Mouse (Mus musculus) bone marrow macrophage, adult 2 months (primary cell): ENCODE data around the gene Zfp365. TPM values are rescaled to one million over a fixed set of nuclear protein-coding genes. Genes with fewer than 3 reads are reported as not detected.

ENCODE experiments used
- H3K27ac ChIP-seq: 2 replicates; pipeline ENCODE4 v1.5.1; 2012; ENCODE audit warnings: low read depth, low read length; ENCODE audit not compliant: insufficient read depth
- H3K4me1 ChIP-seq: 2 replicates; pipeline ENCODE4 v1.6.1; 2012; ENCODE audit warnings: low read length; ENCODE audit not compliant: control insufficient read depth, insufficient read depth
- H3K4me3 ChIP-seq: 2 replicates; pipeline ENCODE4 v1.5.1; 2012; ENCODE audit warnings: mild to moderate bottlenecking, low read length, moderate library complexity; ENCODE audit not compliant: insufficient read depth
- CTCF ChIP-seq: IDR thresholded peaks from 2 replicates; pipeline ENCODE4 v1.5.1; 2012; ENCODE audit warnings: low read depth, mild to moderate bottlenecking, low read length, moderate library complexity
- POLR2A ChIP-seq: IDR thresholded peaks from 2 replicates; pipeline ENCODE4 v1.6.1; 2012; ENCODE audit warnings: mild to moderate bottlenecking, low read depth, low read length, borderline replicate concordance
- polyA plus RNA-seq: library from polyadenylated mRNA; stranded (reverse); fragments of >200 nt; gene quantifications from 2 replicates; pipeline ENCODE4 v1.2.4, GENCODE M21; 2012; ENCODE audit not compliant: missing spikeins, insufficient read depth, insufficient read length

Zfp365 gene
- polyA plus RNA-seq, 1 experiment: not detected

- TF ChIP-seq CTCF: no peak
- TF ChIP-seq POLR2A: no peak
- Histone ChIP-seq H3K4me3 (no peak overlapping the region), H3K4me1 (no peaks in the 10 kb centered on the region), H3K27ac (no peak overlapping the region)
Observed at GRCm38 (mm10) chr10:67852411-67852810, 60.1 kb downstream of the Zfp365 start.

DNA sequence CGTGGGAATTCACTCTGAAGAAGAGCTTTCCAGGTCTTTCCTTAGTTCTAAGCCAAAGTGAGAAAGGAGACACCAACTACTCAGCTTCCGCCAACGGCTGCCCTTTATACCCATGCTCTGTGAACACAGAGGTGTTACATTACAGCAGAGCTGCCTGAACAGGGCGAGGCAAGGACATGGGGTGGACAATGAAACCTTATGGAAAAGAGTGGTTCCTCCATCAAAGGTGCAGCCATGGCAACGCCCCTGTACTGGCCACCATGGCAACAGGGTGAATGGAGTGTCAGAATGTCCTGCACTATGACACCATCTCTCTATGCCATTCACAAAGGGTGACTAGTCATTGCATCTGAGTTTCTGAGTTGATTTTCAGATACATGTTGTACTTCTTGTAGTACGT lies 61.4 kb downstream of the Zfp365 start:
- Histone ChIP-seq H3K27ac (no peak overlapping the region), H3K4me3 (no peak overlapping the region), H3K4me1 (no peaks in the 10 kb centered on the region)
- TF ChIP-seq CTCF (no peak), POLR2A (no peak)

DNA sequence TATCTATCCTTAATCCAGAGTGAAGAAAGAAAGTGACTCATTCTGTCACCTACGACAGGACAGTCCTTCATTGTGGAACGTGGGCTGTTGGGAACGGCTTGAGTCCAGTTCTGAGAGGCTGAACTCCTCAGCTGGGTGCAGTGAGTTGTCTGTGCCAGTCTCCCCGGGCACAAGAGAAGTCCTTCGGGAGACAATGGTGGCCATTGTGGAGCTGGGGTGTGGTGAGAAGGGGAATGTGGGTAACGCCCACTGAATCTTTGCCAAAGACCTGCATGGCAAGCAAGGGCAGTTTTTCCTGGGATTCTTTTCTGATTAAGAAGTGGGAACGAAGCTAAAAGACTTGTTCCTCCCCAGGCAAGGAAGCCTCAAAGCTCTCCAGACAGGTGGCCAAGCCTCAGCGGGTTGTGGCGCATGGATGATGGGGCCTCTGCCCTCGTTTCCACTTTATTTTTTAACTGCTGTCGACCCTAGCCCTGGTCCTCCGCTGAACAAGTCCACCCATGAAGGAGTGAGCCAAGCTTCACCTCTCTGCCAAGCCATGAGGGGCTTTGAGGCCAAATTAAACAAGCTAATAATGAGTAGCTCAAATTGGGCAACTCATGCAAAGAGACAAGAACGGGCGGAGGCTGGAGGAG lies 66.3 kb downstream of the Zfp365 start:
- Histone ChIP-seq H3K4me1 (peaks cover 10% of the 10 kb centered on the region), H3K27ac (no peak overlapping the region), H3K4me3 (no peak overlapping the region)
- TF ChIP-seq POLR2A (no peak), CTCF (no peak)

DNA sequence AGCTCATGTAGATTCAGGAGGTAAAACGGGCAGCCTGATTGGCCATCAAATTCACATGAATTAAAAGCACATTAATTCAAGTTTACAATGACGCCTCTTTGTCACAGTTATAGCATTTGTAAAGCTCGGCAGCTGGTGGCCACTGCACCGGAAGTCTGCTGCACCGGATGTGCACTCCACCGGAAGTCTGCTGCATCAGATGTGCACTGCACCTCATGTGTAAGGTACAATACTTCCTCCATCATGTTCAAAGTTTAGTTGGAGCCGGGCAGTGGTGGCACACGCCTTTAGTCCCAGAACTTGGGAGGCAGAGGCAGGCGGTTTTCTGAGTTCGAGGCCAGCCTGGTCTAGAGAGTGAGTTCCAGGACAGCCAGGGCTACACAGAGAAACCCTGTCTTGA lies 70.9 kb downstream of the Zfp365 start:
- Histone ChIP-seq H3K4me1 (peaks cover 15% of the 10 kb centered on the region), H3K27ac (no peak overlapping the region), H3K4me3 (no peak overlapping the region)
- no peak for TF ChIP-seq POLR2A
- no peak for TF ChIP-seq CTCF

GRCm38 (mm10) chr10:67840735-67841134 lies 71.7 kb downstream of the Zfp365 start:
- no peak for TF ChIP-seq CTCF
- TF ChIP-seq POLR2A: no peak
- Histone ChIP-seq H3K27ac (no peak overlapping the region), H3K4me1 (peaks cover 15% of the 10 kb centered on the region), H3K4me3 (no peak overlapping the region)

DNA sequence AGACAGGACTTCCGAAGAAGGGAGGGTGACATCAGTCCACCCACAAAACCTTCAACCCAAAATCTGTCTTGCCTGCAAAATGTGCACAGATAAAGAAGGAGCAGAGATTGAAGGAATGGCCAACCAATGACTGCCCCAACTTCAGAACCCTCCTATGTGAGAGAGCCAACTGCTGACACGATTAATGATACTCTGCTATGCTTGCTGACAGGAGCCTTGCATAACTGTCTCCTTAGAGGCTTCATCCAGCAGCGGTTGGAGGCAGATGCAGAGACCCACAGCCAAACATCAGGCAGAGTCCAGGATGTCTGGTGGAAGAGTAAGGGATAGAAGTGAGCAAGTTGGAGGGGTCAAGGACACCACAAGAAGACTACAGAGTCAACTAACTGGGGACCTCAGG lies 73.3 kb downstream of the Zfp365 start:
- TF ChIP-seq CTCF: no peak
- TF ChIP-seq POLR2A: no peak
- Histone ChIP-seq H3K4me3 (no peak overlapping the region), H3K4me1 (peaks cover 15% of the 10 kb centered on the region), H3K27ac (no peak overlapping the region)

DNA sequence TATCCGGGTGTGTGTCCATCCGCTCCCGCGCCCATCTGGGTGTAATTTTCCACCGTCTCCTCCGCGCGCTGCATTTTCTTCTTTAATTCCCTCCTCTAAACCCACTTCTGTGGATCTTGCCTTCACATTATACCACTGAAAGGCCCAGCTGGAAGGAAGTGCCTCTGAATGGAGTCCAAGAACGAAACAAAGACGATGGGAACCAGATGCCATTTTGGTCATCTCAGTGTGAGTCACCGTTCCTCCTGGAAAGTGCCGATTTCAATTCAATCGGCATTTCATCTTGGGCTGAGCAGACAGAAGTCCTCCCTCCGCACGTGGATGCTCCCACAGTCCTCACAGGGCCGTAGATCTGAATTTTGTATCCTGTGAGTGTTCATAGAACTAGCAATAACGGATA lies 76.0 kb downstream of the Zfp365 start:
- Histone ChIP-seq H3K4me1 (peaks cover 6% of the 10 kb centered on the region), H3K4me3 (no peak overlapping the region), H3K27ac (no peak overlapping the region)
- TF ChIP-seq CTCF (no peak), POLR2A (no peak)

Other genes with a start within 250 kb of the Zfp365 start
- 1.3 and 1.7 TPM in 2 replicates for gene Rtkn2, start 66.9 kb upstream of the Zfp365 start, polyA plus RNA-seq